Mouse (Mus musculus): ENCODE data around the gene Tle4. TPM values are rescaled to one million over a fixed set of nuclear protein-coding genes. Genes with fewer than 3 reads are reported as not detected.

The Tle4 gene
- total and polyA plus RNA-seq, 3 experiments, result 18.9 to 27.7 (median 23.4) TPM

- H3K79me2 ChIP-seq (replicated peaks; ENCODE audit: control insufficient read depth, extremely low read depth, insufficient read depth, poor library complexity, severe bottlenecking), result peaks cover 62% of the 10 kb centered on the region
- TF ChIP-seq GABPA (IDR thresholded peaks at IDR 0.05; ENCODE audit: insufficient replicate concordance, low read depth, low read length), result no peak
- TF ChIP-seq MAZ (IDR thresholded peaks at IDR 0.05; ENCODE audit: low read depth, low read length), result no peak
- TF ChIP-seq JUND (conservative IDR thresholded peaks at IDR 0.05; ENCODE audit: low read depth, low read length), result no peak
- no peak for TF ChIP-seq NELFE (IDR thresholded peaks at IDR 0.05; ENCODE audit: low read depth, low read length)
- TF ChIP-seq IRF4 (IDR thresholded peaks at IDR 0.05; ENCODE audit: low read depth, low read length), result no peak
- dilution Hi-C loops (cut with MboI; ENCODE audit: extremely low pct_ligation_motif_present, extremely low pct_unique_long_range_greater_than_20kb, low sequenced_read_pairs), result no loop called here
- H3K4me2 ChIP-seq (ENCODE audit: insufficient read depth, low read depth, poor library complexity, severe bottlenecking), result no peak overlapping the region
- peaks cover 5 to 34% of the 10 kb centered on the region in 2 experiments for H3K36me3 ChIP-seq (replicated peaks in 1 of 2; ENCODE audit: control insufficient read depth in 1 of 2, insufficient read depth in 1 of 2, low read length in 1 of 2)
- H3K4me1 ChIP-seq (ENCODE audit: control insufficient read depth in 1 of 2, insufficient read depth in 2 of 2), result peaks cover 0 to 71% of the 10 kb centered on the region in 2 experiments; a peak in 3 of 4 replicates
- no peak overlapping the region for H3K4me3 ChIP-seq (replicated peaks in 1 of 3; ENCODE audit: low read depth in 2 of 3, low read length in 2 of 3, poor library complexity in 1 of 3)
- H3K27me3 ChIP-seq (replicated peaks), result no peaks in the 10 kb centered on the region
- no peak overlapping the region for H3K9ac ChIP-seq (ENCODE audit: insufficient read depth, low read depth)
- no peaks in the 10 kb centered on the region for H3K9me3 ChIP-seq (replicated peaks; ENCODE audit: low read length)
- no peak overlapping the region for H3K27ac ChIP-seq (ENCODE audit: insufficient read depth, low read depth)
- DNase-seq (ENCODE audit: extremely low read depth), result no peak
- in situ Hi-C loops (cut with MboI; ENCODE audit: low pct_ligation_motif_present, low pct_unique_long_range_greater_than_20kb, low sequenced_read_pairs), result no loop called here
These were observed 31.3 kb downstream of the Tle4 start for GRCm38 (mm10) chr19:14566564-14567021.

GRCm38 (mm10) chr19:14565424-14566069 lies 32.3 kb downstream of the Tle4 start:
- peaks cover 0 to 68% of the 10 kb centered on the region in 2 experiments; a peak in 3 of 4 replicates for H3K4me1 ChIP-seq (ENCODE audit: control insufficient read depth in 1 of 2, insufficient read depth in 2 of 2)
- H3K79me2 ChIP-seq (replicated peaks; ENCODE audit: control insufficient read depth, extremely low read depth, insufficient read depth, poor library complexity, severe bottlenecking), result peaks cover 63% of the 10 kb centered on the region
- in situ Hi-C loops (cut with MboI; ENCODE audit: low pct_ligation_motif_present, low pct_unique_long_range_greater_than_20kb, low sequenced_read_pairs), result no loop called here
- H3K4me2 ChIP-seq (ENCODE audit: insufficient read depth, low read depth, poor library complexity, severe bottlenecking), result no peak overlapping the region
- H3K27me3 ChIP-seq (replicated peaks), result no peaks in the 10 kb centered on the region
- peaks cover 5 to 35% of the 10 kb centered on the region in 2 experiments for H3K36me3 ChIP-seq (replicated peaks in 1 of 2; ENCODE audit: control insufficient read depth in 1 of 2, insufficient read depth in 1 of 2, low read length in 1 of 2)
- DNase-seq (ENCODE audit: extremely low read depth), result no peak
- dilution Hi-C loops (cut with MboI; ENCODE audit: extremely low pct_ligation_motif_present, extremely low pct_unique_long_range_greater_than_20kb, low sequenced_read_pairs), result no loop called here
- TF ChIP-seq ZNF384 (IDR thresholded peaks at IDR 0.05; ENCODE audit: low read depth, low read length), result no peak
- no peak for TF ChIP-seq JUND (conservative IDR thresholded peaks at IDR 0.05; ENCODE audit: low read depth, low read length)
- TF ChIP-seq E2F4 (IDR thresholded peaks at IDR 0.05; ENCODE audit: insufficient replicate concordance, low read depth, low read length), result no peak
- no peak for TF ChIP-seq USF2 (conservative IDR thresholded peaks at IDR 0.05; ENCODE audit: low read depth, low read length)
- no peak for TF ChIP-seq ZC3H11A (IDR thresholded peaks at IDR 0.05; ENCODE audit: low read depth, low read length)
- TF ChIP-seq RCOR1 (conservative IDR thresholded peaks at IDR 0.05; ENCODE audit: low read depth, low read length), result no peak
- no peak for TF ChIP-seq PAX5 (IDR thresholded peaks at IDR 0.05; ENCODE audit: low read length)
- no peak for TF ChIP-seq SMC3 (IDR thresholded peaks at IDR 0.05; ENCODE audit: low read depth, low read length)
- no peak for TF ChIP-seq TBP (conservative IDR thresholded peaks at IDR 0.05; ENCODE audit: low read depth, low read length)
- no peak for TF ChIP-seq POLR2A (IDR thresholded peaks at IDR 0.05; ENCODE audit: low read depth, low read length)
- TF ChIP-seq SIN3A (IDR thresholded peaks at IDR 0.05; ENCODE audit: low read length), result no peak
- TF ChIP-seq NELFE (IDR thresholded peaks at IDR 0.05; ENCODE audit: low read depth, low read length), result no peak
- no peak for TF ChIP-seq EP300 (IDR thresholded peaks at IDR 0.05; ENCODE audit: low read length)
- no peak for TF ChIP-seq JUN (IDR thresholded peaks at IDR 0.05; ENCODE audit: insufficient read depth, low read depth, low read length)
- TF ChIP-seq MEF2A (IDR thresholded peaks at IDR 0.05; ENCODE audit: borderline replicate concordance, low read depth, low read length), result no peak
- TF ChIP-seq NRF1 (IDR thresholded peaks at IDR 0.05; ENCODE audit: low read depth, low read length), result no peak
- TF ChIP-seq USF1 (IDR thresholded peaks at IDR 0.05; ENCODE audit: low read depth, low read length), result no peak
- TF ChIP-seq KAT2A (IDR thresholded peaks at IDR 0.05; ENCODE audit: insufficient replicate concordance, low read length), result no peak
- TF ChIP-seq CHD2 (IDR thresholded peaks at IDR 0.05; ENCODE audit: low read length), result no peak
- TF ChIP-seq ZKSCAN1 (IDR thresholded peaks at IDR 0.05; ENCODE audit: borderline replicate concordance, low read depth, low read length), result no peak
- no peak overlapping the region for H3K9ac ChIP-seq (ENCODE audit: insufficient read depth, low read depth)
- H3K4me3 ChIP-seq (replicated peaks in 1 of 3; ENCODE audit: low read depth in 2 of 3, low read length in 2 of 3, poor library complexity in 1 of 3), result no peak overlapping the region
- H3K27ac ChIP-seq (ENCODE audit: insufficient read depth, low read depth), result no peak overlapping the region
- no peaks in the 10 kb centered on the region for H3K9me3 ChIP-seq (replicated peaks; ENCODE audit: low read length)
